Mouse (Mus musculus) cerebellum, postnatal 14 days (tissue): Measurements from ENCODE around the gene Olfr1362.

ENCODE experiments used
- DNase-seq, 2 experiments: peaks; one replicate each; pipeline ENCODE4 v3.0.0; 2021; ENCODE audit warnings: mixed read lengths in 2 of 2

Olfr1362 gene

DNA sequence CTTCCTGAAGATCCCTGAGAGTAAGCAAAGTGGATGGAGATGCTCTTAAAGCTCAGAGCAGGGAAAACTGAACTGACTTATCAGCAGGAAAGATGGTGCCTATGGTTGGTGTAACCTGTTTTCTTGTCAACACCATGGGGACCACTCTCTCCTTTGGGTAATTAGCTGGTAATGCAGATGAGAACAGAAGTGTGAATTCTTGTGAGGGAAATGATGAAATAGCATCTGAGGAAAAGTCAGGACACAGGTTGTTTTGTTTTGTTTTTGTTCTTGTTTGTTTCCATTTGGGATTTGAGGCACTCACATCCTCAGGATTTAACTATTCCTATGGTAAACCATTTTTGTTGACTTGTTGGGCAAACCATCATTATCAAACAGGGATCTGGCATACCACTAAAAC, at the start of gene Olfr1362:
Olfr1362 (minus strand) TSS at position 101 of the 400 bp plus-strand sequence.
- DNase-seq = no peak

DNA sequence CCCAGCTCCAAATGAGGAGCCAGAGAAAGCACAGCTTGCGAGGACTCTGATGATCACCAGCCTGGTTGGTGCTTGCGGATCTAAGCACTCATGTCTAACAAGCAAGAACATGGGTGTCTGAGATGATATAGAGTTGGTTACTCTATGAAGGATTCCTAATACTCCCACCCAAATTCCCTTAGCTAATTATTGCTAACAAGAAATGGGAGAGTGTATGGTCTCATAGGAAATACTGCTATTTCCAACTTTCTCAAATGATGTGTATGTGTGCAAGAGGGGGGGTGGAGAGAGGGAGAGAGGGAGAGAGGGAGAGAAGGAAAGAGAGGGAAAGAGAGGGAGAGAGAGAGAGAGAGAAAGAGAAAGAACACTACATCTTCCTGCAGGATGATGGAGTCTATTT, 49.5 kb upstream of the Olfr1362 start, which contains the start of gene Olfr1361:
Olfr1361 (minus strand) TSS at position 101 of the 400 bp plus-strand sequence.
- DNase-seq = no peak

DNA sequence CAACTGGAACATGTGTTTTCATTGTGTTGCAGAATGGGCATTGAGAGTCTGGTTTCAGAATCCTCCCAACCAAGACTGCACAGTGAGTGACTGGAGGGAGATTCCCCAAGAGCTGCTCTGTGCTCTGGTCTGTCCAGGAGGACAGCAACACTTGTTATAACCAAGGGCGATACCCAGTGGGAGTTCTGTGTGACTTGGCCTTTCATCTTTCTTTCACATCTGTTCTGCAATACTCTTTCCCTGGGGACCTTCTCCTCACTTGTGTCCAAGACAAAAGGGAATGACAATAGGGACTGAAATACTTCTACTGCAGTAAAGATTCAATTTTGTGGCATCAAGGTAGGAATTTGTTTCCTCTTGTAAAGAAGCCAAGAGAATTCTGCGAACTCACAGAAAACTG, 28.6 kb upstream of the Olfr1362 start, which contains the start of gene Olfr11:
Olfr11 (minus strand) TSS at position 101 of the 400 bp plus-strand sequence.
- DNase-seq = no peak

DNA sequence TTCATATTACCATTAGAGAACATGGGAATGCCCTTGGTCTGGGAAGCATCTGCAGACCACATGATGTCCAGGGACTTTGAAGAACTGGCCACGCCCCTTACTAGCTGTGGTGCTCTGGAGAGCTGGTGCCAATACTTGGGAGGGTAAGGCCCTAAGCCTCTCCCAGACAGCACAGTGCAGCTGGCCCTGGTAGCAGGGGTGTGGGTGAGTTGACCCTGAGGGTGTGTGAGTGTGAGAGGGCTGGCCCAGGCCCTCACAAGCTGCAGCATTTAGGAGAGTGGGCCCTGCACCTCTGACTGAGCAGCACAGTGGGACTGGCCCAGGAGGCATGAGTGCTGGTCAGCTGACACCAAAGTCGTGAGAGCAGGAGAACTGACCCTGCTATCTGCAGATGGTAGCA, 22.2 kb downstream of the Olfr1362 start:
- no peak for DNase-seq

DNA sequence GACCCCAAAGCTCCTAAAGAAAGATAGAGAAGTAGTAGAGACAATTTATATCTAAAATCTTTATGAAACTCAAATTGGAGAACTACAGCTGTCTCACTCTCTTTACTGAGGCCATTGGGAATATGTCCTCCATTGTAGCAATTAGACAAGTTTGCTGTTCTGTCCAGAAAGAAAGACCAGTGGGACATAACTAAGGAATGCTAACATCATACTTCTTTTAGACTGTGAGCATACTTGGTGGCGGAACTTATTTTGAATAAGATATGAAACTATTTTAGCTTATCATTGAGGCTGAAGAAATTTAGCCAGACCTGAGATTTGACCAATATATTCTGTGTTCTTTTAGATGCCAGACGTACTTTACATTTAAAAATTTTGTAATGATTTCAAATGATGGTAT, 32.2 kb downstream of the Olfr1362 start, which contains the start of gene Olfr1364:
Olfr1364 (minus strand) TSS at position 101 of the 400 bp plus-strand sequence.
- DNase-seq = no peak
